Mouse (Mus musculus) A20 (cell line): ENCODE measurements at regions not wholly inside any gene's neighbourhood (a gene's known extent, or its start where the extent isn't known, plus 50 kb on each side); places are given as distances from the start of the nearest gene placed in this dataset.
A peak's percentile ranks its signal among the peaks of the same experiment; 100 is the strongest.
"Not testable (repeated sequence)": the region's sequence is repeated elsewhere in the genome, so short reads cannot be mapped to it uniquely, and the experiment has no call there.

Experiments
- DNase-seq: peaks from one replicate; pipeline ENCODE4 v3.0.0-alpha.2; 2011; ENCODE audit warnings: low read depth, low spot score

DNA sequence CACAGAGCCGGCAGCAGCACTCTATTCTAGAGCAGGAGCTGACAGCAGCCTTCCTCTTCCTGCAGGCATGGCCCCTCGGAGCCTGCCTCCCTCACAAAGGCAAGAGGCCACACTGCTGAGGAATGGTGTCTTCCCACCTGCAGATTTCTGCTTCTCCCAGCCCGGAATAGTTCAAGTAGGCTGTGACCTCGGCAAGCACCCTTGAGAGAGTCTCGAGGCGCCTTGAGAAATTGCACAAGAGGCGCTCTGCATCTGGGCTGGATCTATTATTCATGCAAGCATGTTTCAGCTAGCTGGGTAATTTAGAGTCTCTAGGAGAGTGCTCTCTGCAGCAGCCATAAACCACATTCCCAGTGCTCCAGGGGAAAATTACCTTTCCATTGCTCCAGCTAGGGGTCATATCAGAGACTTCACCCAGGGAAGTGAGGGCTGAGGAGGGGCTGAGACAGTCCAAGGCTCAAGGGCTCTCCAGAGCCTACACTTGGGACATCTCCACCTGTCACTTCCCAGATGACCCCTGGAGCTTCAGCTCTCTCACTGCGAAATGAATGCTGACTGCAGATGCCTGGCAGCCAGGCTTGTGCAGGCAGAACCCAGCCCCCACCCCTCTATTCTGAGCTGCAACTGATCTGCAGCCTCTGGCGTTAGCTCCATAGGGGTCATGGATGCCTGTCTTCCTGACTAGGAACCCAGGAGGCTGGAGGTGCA is 247.9 kb upstream of the Myt1l start:
- DNase-seq: no peak

DNA sequence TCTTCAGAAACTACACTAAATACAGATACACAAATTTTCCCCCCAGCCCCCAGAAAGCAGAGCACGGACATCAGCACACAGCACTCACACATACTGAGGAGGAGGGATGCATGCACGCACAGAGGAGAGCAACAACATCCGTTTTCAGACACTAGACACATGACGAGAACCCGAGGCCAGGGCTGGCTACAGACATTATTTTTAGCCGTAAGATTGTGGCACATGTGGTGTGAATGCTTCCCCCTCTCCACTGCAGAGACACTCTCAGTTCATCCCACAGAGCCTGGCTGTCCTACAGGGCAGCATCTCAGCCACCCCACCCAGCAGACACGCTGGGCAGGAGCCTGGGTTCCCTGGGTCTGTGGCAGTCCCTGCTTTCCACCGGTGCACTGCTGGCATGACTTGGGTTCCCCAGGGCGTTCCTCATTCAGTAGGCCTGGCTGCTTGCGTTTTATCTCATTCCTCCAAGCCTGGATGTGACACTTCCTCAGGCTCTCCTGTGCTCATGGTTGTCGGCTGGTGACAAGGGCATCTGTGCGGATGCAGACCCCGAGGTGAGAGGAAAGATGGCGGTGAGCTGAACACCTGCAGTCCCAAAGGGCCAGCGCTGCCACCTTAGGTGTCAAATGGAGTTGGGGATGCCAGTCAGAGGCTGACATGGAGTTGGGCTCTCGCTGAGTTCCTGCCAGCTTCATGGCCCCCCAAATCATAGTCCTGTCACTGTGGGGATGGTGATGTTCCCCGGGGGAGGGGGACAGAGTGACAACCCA is 247.1 kb upstream of the Myt1l start:
- no peak for DNase-seq

- no peak for DNase-seq
Measured at GRCm38 (mm10) chr12:29288801-29289200, 239.4 kb upstream of the Myt1l start.

DNA sequence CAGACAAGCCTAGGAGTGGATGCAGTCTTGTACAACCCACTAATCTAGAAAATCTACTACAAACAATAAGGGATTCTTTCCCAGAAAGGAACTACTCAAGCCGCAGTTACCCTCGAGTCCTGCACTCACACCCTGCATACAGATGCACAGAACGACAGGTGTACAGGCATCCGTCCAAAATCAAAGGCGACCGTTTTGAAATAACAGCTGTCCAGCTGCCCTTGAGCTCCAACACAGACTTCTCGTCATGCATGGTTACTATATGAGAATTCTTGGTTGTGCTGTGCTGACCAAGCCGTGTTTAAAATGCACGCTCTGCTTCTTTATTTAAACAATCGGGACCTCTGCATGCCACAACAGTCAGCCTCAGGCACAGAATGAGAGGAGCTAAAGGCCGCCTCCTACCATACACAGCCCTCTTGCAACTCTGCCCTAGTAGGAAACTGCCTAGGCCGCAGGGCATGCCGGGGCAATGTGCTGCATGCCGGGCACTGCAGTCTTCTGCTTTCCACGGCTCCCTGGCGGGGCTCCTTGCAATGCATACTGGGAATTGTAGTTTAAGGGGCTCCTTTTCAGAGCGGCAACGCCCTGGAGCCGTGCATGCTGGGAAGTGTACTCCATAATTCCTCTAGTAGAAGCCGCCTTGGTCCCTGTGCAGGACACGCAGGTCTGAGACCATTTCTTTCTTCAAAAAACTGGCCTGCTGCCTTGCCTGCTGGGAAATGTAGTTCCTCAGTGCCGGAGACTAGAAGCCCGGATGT is 237.4 kb upstream of the Myt1l start:
- peak; percentile 94 for DNase-seq

- no peak for DNase-seq
Measured at GRCm38 (mm10) chr12:29297984-29298383, 230.2 kb upstream of the Myt1l start.

- no peak for DNase-seq
Measured at GRCm38 (mm10) chr12:29315636-29316035, 212.5 kb upstream of the Myt1l start.

DNA sequence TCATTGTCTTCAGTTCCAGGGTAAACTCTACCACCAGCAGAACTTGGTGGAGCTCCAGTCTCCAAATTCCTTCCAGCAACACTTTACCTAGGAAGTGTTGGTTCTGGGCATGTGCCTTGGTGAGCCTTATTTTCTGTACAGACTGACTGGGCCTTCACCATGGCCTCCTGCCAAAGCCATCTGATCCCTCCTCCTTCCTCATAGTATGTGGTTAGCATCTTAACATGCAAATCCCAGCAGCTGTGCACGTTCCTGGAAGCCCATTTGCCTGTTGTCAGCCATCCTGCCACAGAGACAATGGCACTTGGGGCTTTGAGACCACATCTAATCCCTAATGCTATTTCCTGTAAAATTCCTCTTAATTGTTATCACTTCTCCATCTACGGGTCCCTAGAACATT is 206.7 kb upstream of the Myt1l start:
- DNase-seq: no peak

GRCm38 (mm10) chr12:29323534-29323933 is 204.7 kb upstream of the Myt1l start:
- no peak for DNase-seq

GRCm38 (mm10) chr12:29335839-29336469 is 192.2 kb upstream of the Myt1l start:
- no peak for DNase-seq

DNA sequence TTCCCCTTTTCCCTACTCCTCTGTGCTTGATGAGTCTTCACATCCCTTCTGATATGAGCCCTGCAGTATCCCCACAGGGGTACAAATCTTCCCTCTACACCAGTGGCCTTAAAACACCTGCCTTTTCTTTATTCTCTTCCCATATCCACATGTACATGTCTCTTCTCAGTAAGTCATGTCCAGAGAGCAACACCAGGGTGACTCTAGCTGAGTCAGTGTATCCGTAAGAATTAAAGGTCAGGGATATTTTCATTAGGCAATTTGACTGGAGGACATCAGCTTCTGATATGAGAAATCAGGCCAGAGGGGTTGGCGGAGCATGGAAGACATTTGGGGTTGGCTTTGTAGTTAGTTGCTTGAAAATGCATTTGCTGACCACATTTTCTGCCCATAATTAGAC is 190.8 kb upstream of the Myt1l start:
- DNase-seq: no peak

DNA sequence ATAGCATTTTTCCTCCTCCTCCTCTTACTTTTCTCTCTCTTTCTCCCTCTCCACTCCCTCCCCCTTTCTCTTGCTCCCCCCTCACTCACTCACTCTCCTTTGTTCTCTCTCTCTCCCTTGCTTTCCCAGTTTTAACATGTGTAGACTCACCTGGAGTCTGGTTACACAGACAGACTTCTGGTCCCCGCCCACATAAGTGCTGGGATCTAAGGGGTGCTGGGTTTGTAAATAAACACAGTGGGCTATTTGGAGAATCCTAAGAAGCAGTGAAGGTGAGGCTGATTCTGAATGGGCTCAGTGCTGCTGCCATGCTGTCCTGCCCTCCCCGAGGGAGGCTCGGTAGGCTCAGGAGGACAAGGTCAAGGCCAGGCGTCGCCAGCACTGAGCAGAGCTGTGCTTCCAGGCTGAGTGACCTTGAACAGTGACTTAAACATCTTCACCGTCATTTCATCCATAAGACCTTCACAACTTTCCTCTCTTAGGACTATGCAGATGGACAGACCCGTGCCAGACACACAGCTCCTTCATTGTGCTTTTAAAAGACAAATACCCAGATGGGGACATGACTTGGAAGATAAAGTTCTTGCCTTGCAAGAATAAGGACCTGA is 186.7 kb upstream of the Myt1l start:
- DNase-seq: no peak

DNA sequence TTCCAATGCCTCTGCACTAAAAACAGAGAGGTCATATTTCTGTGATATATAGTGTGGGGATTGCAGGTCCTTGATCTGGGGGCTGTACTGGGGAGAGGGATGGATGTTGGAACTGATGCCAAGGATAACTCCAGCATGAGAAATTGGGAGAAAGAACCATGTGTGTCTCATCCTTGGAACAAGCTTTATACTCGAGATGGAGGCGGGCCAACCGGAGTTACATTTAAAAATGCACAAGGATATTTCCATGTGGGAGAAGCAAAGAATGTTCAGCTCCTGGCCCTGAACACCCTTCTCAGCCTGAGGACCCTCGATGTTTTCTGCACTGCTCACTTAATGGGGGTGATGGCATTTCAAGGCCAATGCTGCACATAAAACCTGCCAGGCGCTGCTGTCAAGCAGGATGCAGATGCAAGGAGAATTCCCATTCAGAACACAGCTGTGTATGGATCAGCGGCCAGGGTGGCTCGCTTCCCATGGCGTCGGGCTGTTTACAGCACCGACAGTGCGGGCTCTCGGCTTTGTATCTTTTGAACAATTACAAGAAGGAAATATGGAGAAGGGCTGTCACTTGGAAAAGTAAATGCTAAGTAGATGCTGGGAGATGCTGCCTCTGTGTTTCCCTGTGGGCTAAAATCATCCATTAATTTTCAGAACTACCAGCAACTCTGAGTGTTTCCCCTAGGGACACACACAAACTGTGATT is 184.9 kb upstream of the Myt1l start:
- DNase-seq: no peak

- no peak for DNase-seq
Measured at GRCm38 (mm10) chr12:29348698-29349097, 179.5 kb upstream of the Myt1l start.

DNA sequence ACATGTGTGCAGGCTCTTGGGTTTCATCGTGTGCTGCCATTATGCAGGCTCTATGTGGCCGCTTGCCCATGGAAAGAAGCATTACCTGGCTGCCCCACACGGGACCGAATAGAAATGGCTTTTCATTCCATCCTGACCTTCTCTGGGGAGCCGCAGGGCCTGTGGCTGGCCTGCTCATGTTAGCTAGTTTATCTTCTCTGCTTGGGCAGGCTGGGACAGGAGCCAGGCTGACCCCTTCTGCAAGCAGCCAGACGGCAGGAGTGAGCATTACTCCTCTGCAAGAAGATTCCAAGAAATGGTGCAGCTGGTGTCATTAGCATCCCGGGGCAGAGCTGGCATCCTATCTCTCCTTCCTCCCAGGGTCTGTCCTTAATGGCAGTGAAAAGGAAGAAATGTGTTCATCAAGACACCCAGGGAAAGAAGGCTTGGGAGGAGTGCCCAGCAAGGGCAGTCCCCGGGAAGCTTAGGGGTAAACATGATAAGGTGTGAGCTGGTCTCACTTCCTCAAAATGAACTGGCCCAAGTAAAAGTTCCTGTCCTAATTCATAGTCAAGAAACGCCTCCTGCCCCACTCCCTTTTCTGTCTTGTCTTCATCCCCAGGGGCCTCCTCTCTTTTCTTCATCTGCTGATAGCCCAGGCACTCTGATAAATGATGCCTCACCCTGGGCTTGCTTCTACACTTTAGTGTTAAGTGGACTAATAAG is 178.9 kb upstream of the Myt1l start:
- peak; percentile 51 for DNase-seq

DNA sequence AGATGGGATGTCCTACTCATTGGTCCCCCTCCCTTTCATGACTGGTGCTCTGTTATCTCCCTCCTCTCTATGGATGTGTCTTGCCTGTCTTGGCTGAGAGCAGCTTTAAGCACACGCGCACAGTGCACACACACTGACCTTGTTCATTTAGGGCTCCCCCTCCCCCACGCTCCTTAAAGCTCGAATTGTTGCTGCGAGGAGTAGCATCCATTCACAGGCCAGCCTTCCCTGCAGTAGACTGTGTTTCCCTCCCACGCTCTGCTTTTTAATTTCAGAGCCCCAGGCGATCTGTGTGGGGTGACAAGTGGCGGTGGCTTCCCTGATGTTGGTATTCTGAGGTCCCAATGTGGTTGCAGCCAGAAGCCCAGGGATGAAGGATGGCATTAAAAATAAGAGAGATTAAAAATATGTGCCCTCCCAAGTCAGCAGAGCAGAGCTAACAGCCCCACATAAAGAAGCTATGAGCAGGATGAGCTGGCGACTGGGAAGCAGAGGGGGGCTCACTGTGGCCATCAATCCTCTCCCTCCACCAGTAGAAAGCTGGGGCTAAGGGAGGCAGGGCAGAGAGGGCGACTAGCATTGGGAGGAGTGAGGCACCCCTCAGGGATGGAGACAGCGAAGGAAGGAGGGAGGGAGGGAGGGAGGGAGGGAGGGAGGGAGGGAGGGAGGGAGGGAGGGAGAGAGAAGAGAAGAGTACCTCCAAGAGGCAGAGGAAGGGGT is 174.2 kb upstream of the Myt1l start:
- no peak for DNase-seq

DNA sequence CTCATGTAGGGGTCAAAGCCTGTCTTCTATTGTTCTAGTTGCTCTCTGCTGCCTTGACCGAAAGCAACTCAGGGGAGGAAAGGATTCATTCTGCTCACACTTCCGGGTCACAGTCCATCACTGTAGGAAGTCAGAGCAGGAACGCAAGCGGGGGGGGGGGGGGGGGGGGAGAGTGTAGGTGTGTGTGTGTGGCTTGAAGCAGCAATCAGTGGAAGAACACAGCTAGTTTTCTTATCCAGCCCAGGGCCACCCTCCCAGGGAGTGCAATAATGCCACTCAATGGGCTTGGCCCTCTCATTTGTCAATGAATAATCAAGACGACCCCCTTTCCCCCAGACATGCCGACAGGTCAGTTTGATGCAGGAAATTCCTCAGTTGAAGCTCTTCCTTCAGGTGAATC is 173.4 kb upstream of the Myt1l start:
- DNase-seq: no peak

DNA sequence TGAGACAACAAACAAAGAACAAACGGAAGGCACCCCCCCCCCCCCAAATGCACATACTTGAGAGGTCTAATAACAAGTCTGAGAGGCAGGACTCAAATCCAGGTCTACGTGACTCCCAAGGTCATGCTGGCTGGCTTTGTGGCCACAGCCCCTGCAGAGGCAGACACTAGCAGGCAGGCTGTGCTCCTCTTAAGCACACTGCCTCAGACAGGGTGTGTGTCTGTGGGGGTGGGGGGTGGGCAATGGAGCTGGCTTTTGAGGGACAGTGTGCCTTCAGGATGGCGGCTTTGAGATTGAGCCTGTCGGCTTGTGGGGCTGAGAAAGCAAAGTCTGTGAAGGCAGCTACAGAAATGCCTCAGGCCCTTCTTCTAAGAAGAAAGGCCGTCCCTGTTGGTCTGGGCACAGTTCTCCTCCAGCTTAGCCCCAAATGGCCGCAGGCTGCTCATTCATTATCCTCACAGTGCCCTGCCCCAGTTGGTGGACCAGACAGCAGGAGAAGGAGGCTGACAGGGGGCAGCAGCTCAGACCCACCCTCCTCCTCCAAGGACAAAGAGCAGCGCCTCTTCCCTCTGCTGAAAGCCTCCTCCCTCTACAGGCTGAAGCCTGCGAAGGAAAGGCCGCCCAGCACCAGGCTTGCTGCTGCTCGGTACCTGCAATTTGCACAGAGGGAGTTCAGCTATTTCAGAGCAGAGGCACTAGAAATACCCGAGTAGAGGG is 171.3 kb upstream of the Myt1l start:
- DNase-seq: no peak

DNA sequence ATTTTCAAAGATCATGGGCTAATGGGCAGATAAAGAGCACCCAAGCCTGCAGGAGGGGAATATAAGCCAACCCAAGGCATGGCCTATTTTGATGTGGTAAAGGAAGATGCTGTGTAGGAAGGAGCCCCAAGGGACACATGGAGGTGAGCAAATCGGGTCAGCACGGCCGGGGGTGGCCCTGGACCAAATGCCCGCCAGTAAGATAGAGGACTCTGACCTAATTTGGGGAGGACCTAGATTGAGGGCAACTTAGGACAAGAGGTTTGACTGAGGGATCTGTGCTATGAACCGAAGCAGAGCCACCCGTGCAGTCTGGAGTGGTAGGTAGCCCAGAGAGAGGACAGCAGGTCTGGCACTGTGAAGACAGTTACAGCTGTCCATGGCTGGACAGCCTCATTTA is 166.9 kb upstream of the Myt1l start:
- no peak for DNase-seq

GRCm38 (mm10) chr12:29367741-29368106 is 160.5 kb upstream of the Myt1l start:
- DNase-seq: not testable (repeated sequence)
